Mouse (Mus musculus) left cerebral cortex, adult 11 months (tissue): Measurements from ENCODE around the gene Sypl.

Experiments
- DNase-seq: peaks from one replicate; pipeline ENCODE4 v3.0.0; 2022; ENCODE audit warnings: low spot score

The Sypl gene

GRCm38 (mm10) chr12:33003339-33003965, 49.8 kb downstream of the Sypl start:
- DNase-seq: no peak

GRCm38 (mm10) chr12:33005858-33006257, 52.2 kb downstream of the Sypl start:
- DNase-seq: no peak

- no peak for DNase-seq
Observed at GRCm38 (mm10) chr12:33007176-33007575, 53.5 kb downstream of the Sypl start.

- no peak for DNase-seq
Observed at GRCm38 (mm10) chr12:33008305-33009110, 54.8 kb downstream of the Sypl start.

- no peak for DNase-seq
Observed at GRCm38 (mm10) chr12:33009206-33009966, 55.7 kb downstream of the Sypl start.

- DNase-seq: no peak
Observed at GRCm38 (mm10) chr12:33010026-33010425, 56.3 kb downstream of the Sypl start.

GRCm38 (mm10) chr12:33014050-33014796, 60.5 kb downstream of the Sypl start:
- no peak for DNase-seq

- no peak for DNase-seq
Observed at GRCm38 (mm10) chr12:33015103-33015502, 61.4 kb downstream of the Sypl start.

GRCm38 (mm10) chr12:33016824-33017705, 63.4 kb downstream of the Sypl start:
- DNase-seq: no peak

GRCm38 (mm10) chr12:33018601-33019000, 64.9 kb downstream of the Sypl start:
- DNase-seq: no peak

GRCm38 (mm10) chr12:33020011-33020410, 66.3 kb downstream of the Sypl start:
- DNase-seq: no peak

GRCm38 (mm10) chr12:33021140-33021539, 67.4 kb downstream of the Sypl start:
- no peak for DNase-seq

- no peak for DNase-seq
Observed at GRCm38 (mm10) chr12:33021751-33022150, 68.1 kb downstream of the Sypl start.

- no peak for DNase-seq
Observed at GRCm38 (mm10) chr12:33024524-33024923, 70.8 kb downstream of the Sypl start.

- peak; percentile 62 for DNase-seq
Observed at GRCm38 (mm10) chr12:33027093-33027492, 73.4 kb downstream of the Sypl start.

- DNase-seq: no peak
Observed at GRCm38 (mm10) chr12:33028109-33028691, 74.5 kb downstream of the Sypl start.

GRCm38 (mm10) chr12:33028708-33029107, 75.0 kb downstream of the Sypl start:
- DNase-seq: no peak
